In genomic region chr7:67487889-67488411, GRCm38 (mm10) we compare ENCODE assay signal across 9 mouse cellular contexts.
DNase-seq lines count a peak whose midpoint lies in the region; ATAC-seq and TF ChIP-seq lines count a peak whose summit lies in the region.
"Had no signal": no experiment of that assay in that cellular context is flagged by ENCODE, and none has a peak within 500 bp of the region (broad histone marks: within the 10 kb centered on the region; RNA-seq: fewer than 3 reads in every experiment).

No protein-coding gene starts in this region.

- H3K4me3 ChIP-seq in forebrain, embryonic 14.5 days (ENCODE audit: low read depth, low read length), result no peak overlapping the region
- no peak overlapping the region for H3K4me3 ChIP-seq in forebrain, embryonic 16.5 days (replicated peaks; ENCODE audit: low read length)
- no peak overlapping the region for H3K4me3 ChIP-seq in layer of hippocampus, adult 2 months

- no peak overlapping the region for H3K27ac ChIP-seq in forebrain, embryonic 14.5 days (ENCODE audit: low read depth, low read length)
- no peak overlapping the region for H3K27ac ChIP-seq in forebrain, embryonic 16.5 days (ENCODE audit: low read length)
- H3K27ac ChIP-seq in layer of hippocampus, adult 2 months, result no peak overlapping the region
- H3K27ac ChIP-seq: liver, embryonic 14.5 days had no signal

- ATAC-seq in forebrain, embryonic 14.5 days, result no peak
- ATAC-seq in forebrain, embryonic 16.5 days, result no peak; the same call in 1 of the 2 replicates
- ATAC-seq in megakaryocyte-erythroid progenitor cell, adult 5-6 weeks (replicated peaks; ENCODE audit: low FRiP score, low TSS enrichment, poor library complexity, severe bottlenecking), result no peak

- no peaks in the 10 kb centered on the region; the same call in 1 of the 2 replicates for H3K4me1 ChIP-seq in forebrain, embryonic 14.5 days (ENCODE audit: control insufficient read depth, insufficient read depth, low read length)
- peaks cover 10% of the 10 kb centered on the region; the same call in 1 of the 2 replicates for H3K4me1 ChIP-seq in forebrain, embryonic 16.5 days (replicated peaks; ENCODE audit: control insufficient read depth, insufficient read depth, low read length)

- DNase-seq in forebrain, embryonic 14.5 days (ENCODE audit: low spot score), result peak; percentile 44
- peak; percentile 28 for DNase-seq in retina, postnatal 7 days (ENCODE audit: low read depth, low spot score)
- no peak for DNase-seq in retina, embryonic 14.5 days (ENCODE audit: low spot score)
- DNase-seq in gastrocnemius, postnatal 14 days, result peak; percentile 85
- peak; percentile 36 to 47 for DNase-seq in layer of hippocampus, adult 2 months (ENCODE audit: low spot score in 2 of 2)
- no peak for DNase-seq in spleen, postnatal 4 days (ENCODE audit: low spot score in 2 of 2)

- WGBS in forebrain, embryonic 14.5 days, result 73% methylated on average over 10 of the region's 10 CpGs
- 66% methylated on average over 10 of the region's 10 CpGs for WGBS in forebrain, embryonic 16.5 days

- no peaks in the 10 kb centered on the region for H3K9me3 ChIP-seq in forebrain, embryonic 14.5 days (replicated peaks; ENCODE audit: control insufficient read depth, low read length)
- H3K9me3 ChIP-seq in forebrain, embryonic 16.5 days (ENCODE audit: control insufficient read depth, low read length), result no peaks in the 10 kb centered on the region

- H3K36me3 ChIP-seq in forebrain, embryonic 14.5 days (ENCODE audit: control insufficient read depth, insufficient read depth, low read length), result no peaks in the 10 kb centered on the region
- H3K36me3 ChIP-seq in forebrain, embryonic 16.5 days (ENCODE audit: control insufficient read depth, insufficient read depth), result no peaks in the 10 kb centered on the region

- TF ChIP-seq CTCF in layer of hippocampus, adult 2 months (conservative IDR thresholded peaks at IDR 0.05), result no peak

- H3K9ac ChIP-seq in forebrain, embryonic 14.5 days (ENCODE audit: low read length), result no peak overlapping the region
- H3K9ac ChIP-seq in forebrain, embryonic 16.5 days (replicated peaks; ENCODE audit: low read depth, low read length), result no peak overlapping the region
- H3K9ac ChIP-seq: liver, embryonic 14.5 days had no signal

- intact Hi-C loops in gastrocnemius, postnatal 14 days (cut with DNase I; ENCODE audit: low total_unique reads), result no loop called here

- H3K27me3 ChIP-seq in forebrain, embryonic 14.5 days (replicated peaks; ENCODE audit: control insufficient read depth, insufficient read depth, low read length), result no peaks in the 10 kb centered on the region
- no peaks in the 10 kb centered on the region for H3K27me3 ChIP-seq in forebrain, embryonic 16.5 days (replicated peaks; ENCODE audit: control insufficient read depth, insufficient read depth, low read length)

- H3K4me2 ChIP-seq in forebrain, embryonic 14.5 days (ENCODE audit: low read length), result no peak overlapping the region
- H3K4me2 ChIP-seq in forebrain, embryonic 16.5 days (ENCODE audit: low read length), result no peak overlapping the region

Comparison
In these comparisons a context has a peak if more than half of its experiments do, and no peak if none do; other contexts are left out.
1. DNase-seq: peak in forebrain, embryonic 14.5 days (single experiment), retina, postnatal 7 days (single experiment), gastrocnemius, postnatal 14 days (single experiment) and layer of hippocampus, adult 2 months (2 of 2); none in retina, embryonic 14.5 days (single experiment) and spleen, postnatal 4 days (0 of 2).